Mouse (Mus musculus) liver, embryonic 11.5 days (tissue): ENCODE measurements around the gene Sorl1. TPM values are rescaled to one million over a fixed set of nuclear protein-coding genes. Genes with fewer than 3 reads are reported as not detected.

Experiments
- ATAC-seq: fragments of 200-750 bp; cut with Nextera tagmentation; replicated peaks from 2 replicates; pipeline ENCODE4 v1.8.0; 2017; ENCODE audit warnings: moderate number of reproducible peaks, mild to moderate bottlenecking, moderate TSS enrichment, moderate library complexity; ENCODE audit not compliant: low FRiP score
- DNase-seq: peaks from one replicate; pipeline ENCODE4 v3.0.0-alpha.2; 2017; ENCODE audit warnings: low spot score
- H3K27ac ChIP-seq: fragments of 300-500 bp; sonication (generic); 2 replicates; pipeline ENCODE4 v1.5.1; 2014; ENCODE audit warnings: mild to moderate bottlenecking, low read depth, low read length, control low read depth
- H3K27me3 ChIP-seq: fragments of 300-500 bp; sonication (generic); replicated peaks from 2 replicates; pipeline ENCODE4 v1.6.1; 2014; ENCODE audit warnings: low read length, mixed read lengths; ENCODE audit not compliant: control insufficient read depth, insufficient read depth
- H3K36me3 ChIP-seq: fragments of 300-500 bp; sonication (generic); 2 replicates; pipeline ENCODE4 v1.6.1; 2014; ENCODE audit warnings: mild to moderate bottlenecking, low read length, moderate library complexity, mixed read lengths; ENCODE audit not compliant: control insufficient read depth, insufficient read depth
- H3K4me1 ChIP-seq: fragments of 300-500 bp; sonication (generic); replicated peaks from 2 replicates; pipeline ENCODE4 v1.6.1; 2014; ENCODE audit warnings: low read length, mixed read lengths; ENCODE audit not compliant: control insufficient read depth, insufficient read depth
- H3K4me2 ChIP-seq: fragments of 300-500 bp; sonication (generic); 2 replicates; pipeline ENCODE4 v1.6.1; 2014; ENCODE audit warnings: mild to moderate bottlenecking, control low read depth, moderate library complexity
- H3K4me3 ChIP-seq: fragments of 300-500 bp; sonication (generic); 2 replicates; pipeline ENCODE4 v1.5.1; 2014; ENCODE audit warnings: low read depth, low read length, control low read depth
- H3K9ac ChIP-seq: fragments of 300-500 bp; sonication (generic); 2 replicates; pipeline ENCODE4 v1.6.1; 2014; ENCODE audit warnings: low read depth, low read length, control low read depth
- H3K9me3 ChIP-seq: fragments of 300-500 bp; sonication (generic); 2 replicates; pipeline ENCODE4 v1.6.1; 2016; ENCODE audit warnings: low read length, inconsistent platforms, mixed read lengths; ENCODE audit not compliant: control insufficient read depth
- WGBS: fragments of 180-500 bp; shearing (Covaris S2); extraction: QIAGEN DNeasy Blood & Tissue Kit; methylation state at CpG from one replicate; pipeline ENCODE4 v1.1.7; 2014; 5-methylcytosine and 5-hydroxymethylcytosine counted together
- polyA plus RNA-seq: library from polyadenylated mRNA; unstranded; fragments of >200 nt; fragmentation: Nextera tagmentation; extraction: Ambion mirVana; gene quantifications from 2 replicates; pipeline ENCODE4 v1.2.1, GENCODE M21; 2014

Sorl1 gene
- polyA plus RNA-seq, 1 experiment from 2014 or later: 1.8 TPM

DNA sequence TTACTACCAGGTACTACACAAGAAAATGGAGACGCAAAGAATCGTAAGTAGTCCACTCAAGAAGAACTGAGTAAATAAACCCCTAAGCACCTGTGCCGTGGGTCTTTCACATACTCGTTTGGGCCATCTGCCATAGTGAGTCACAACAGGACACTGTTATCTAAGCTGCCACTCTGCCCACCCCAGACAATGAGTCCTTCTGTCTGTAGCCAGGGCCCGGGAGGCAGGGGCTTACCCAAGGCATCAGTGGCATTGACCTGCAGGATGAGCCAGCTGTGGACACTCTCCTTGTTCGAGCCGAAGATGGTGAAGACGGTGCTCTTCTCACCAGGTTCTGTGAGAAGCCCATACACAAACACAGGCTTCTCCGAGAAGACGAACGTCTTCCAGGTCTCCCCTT, 77.8 kb downstream of the Sorl1 start:
- no peaks in the 10 kb centered on the region for H3K4me1 ChIP-seq
- no peaks in the 10 kb centered on the region for H3K9me3 ChIP-seq
- no peaks in the 10 kb centered on the region for H3K27me3 ChIP-seq
- no peaks in the 10 kb centered on the region for H3K36me3 ChIP-seq
- H3K9ac ChIP-seq: no peak overlapping the region
- ATAC-seq: no peak
- no peak overlapping the region for H3K4me3 ChIP-seq
- no peak overlapping the region for H3K4me2 ChIP-seq
- no peak for DNase-seq
- WGBS: 84% methylated on average over 11 of the region's 11 CpGs
- H3K27ac ChIP-seq: no peak overlapping the region

DNA sequence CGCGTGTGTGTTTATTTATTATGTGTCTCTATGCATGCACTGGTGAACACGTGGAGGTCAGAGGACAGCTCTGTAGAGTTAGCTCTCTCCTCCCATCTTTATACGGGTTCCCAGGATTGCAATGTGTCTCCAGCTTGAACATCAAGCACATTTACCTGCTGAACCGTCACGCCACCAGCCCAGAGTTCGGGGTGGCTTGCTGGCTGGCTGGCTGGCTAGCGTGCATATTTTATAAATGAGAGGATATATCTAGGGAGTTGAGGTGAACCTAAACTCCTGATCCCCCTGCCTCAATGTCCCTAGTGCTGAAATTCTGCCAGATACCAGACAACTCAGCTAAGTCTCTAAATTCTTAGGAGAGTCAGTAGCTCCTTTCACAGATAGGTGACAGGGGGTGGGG, 79.4 kb downstream of the Sorl1 start:
- no peak for DNase-seq
- Histone ChIP-seq H3K27ac (no peak overlapping the region), H3K4me2 (no peak overlapping the region), H3K27me3 (no peaks in the 10 kb centered on the region), H3K4me1 (no peaks in the 10 kb centered on the region), H3K36me3 (no peaks in the 10 kb centered on the region), H3K9ac (no peak overlapping the region), H3K9me3 (no peaks in the 10 kb centered on the region), H3K4me3 (no peak overlapping the region)
- 90% methylated on average over 8 of the region's 8 CpGs for WGBS
- no peak for ATAC-seq

DNA sequence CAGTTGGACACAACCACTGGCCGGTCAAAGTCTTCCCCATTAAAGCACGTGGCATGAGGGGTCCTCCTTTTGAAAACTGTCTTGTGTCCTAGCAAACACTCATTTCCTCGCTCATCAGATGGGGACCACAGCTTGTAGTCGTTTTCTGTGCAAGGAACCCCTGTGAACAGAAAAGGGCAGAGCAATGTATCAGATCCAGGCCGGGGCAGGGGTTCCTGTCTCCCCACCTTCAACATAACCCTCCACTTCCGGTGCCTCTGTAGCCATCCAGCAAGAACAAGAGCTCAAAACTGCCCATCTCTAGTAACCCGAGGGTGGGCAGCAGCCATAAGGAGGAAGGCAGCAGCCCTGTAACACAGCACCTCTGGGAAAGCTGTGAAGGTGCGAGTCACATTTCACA, 80.2 kb downstream of the Sorl1 start:
- Histone ChIP-seq H3K27me3 (no peaks in the 10 kb centered on the region), H3K36me3 (no peaks in the 10 kb centered on the region), H3K4me2 (no peak overlapping the region), H3K9ac (no peak overlapping the region), H3K4me1 (no peaks in the 10 kb centered on the region), H3K27ac (no peak overlapping the region), H3K9me3 (no peaks in the 10 kb centered on the region), H3K4me3 (no peak overlapping the region)
- WGBS: 84% methylated on average over 8 of the region's 8 CpGs
- DNase-seq (no peak), ATAC-seq (no peak)

DNA sequence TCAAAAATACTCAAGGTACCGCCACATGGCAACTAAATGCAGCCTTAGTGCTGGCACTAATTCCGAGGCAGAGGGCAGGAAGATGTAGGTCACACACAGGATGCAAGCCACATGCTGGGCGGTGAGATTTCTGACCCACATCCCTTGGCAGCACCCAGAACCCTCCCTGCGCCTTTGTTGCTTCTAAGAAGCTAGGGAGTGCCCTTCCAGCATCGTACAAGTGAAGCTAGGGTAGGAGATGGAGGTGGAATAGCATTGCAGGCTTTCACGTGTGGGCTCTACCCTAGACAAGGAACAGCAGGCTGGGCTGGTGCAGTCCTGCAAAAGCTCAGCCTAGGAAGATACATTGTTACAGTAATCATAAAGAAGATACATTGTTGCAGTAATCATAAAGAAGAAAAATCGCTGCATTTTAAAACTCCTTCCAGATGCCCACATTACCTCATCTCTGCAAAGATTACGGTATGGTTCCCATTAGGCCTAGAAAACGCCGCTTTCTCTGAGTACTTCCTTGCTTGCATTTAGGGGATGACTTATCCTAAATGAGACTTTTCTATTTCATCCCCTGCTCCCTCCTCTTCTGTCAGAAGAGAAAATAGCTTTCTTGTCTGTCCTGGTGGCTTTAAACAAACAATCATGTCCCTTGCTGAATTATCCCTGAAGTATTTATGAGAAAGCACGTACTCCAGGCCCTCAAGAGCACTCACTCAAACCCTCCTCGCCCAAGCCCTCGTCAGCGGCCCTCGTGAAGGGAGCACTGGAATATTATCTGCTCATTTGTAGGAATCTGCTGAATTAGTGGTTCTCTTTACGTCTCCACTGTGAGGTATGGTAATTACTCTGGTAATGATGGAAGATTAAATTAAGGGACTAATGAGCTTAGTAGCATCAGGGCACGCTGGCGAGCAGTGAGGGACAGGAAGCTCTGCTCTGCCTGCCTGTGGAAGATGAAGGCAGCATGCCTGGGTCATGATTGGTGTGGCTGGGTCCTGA, 84.8 kb downstream of the Sorl1 start:
- DNase-seq (no peak), ATAC-seq (no peak)
- no peak overlapping the region for H3K4me2 ChIP-seq
- H3K27me3 ChIP-seq: no peaks in the 10 kb centered on the region
- no peaks in the 10 kb centered on the region for H3K36me3 ChIP-seq
- H3K27ac ChIP-seq: no peak overlapping the region
- no peak overlapping the region for H3K4me3 ChIP-seq
- no peaks in the 10 kb centered on the region for H3K9me3 ChIP-seq
- H3K4me1 ChIP-seq: no peaks in the 10 kb centered on the region
- WGBS: 68% methylated on average over 18 of the region's 18 CpGs
- H3K9ac ChIP-seq: no peak overlapping the region

DNA sequence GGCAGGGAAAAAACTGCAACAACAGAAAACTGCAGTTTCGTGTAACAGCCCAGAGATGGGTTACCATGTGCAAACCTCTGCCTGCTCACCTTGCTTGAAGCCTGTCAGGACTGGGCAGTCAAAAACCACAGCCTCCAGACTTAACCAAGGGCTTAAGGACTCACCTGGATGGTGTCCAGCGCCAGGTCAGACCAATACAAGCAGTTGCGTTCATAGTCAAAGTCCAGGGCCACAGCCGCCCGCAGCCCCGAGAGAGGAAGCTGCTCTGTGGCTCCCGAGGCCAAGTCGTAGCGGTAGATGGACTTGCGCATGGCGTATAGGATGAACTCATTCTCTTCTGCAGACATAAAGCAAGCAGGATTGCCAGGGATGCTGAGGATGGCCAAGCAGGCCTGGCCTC, 87.2 kb downstream of the Sorl1 start:
- Histone ChIP-seq H3K4me1 (no peaks in the 10 kb centered on the region), H3K9me3 (no peaks in the 10 kb centered on the region), H3K9ac (no peak overlapping the region), H3K27me3 (no peaks in the 10 kb centered on the region), H3K36me3 (no peaks in the 10 kb centered on the region), H3K27ac (no peak overlapping the region), H3K4me2 (no peak overlapping the region), H3K4me3 (no peak overlapping the region)
- no peak for ATAC-seq
- WGBS: 89% methylated on average over 11 of the region's 11 CpGs
- no peak for DNase-seq

DNA sequence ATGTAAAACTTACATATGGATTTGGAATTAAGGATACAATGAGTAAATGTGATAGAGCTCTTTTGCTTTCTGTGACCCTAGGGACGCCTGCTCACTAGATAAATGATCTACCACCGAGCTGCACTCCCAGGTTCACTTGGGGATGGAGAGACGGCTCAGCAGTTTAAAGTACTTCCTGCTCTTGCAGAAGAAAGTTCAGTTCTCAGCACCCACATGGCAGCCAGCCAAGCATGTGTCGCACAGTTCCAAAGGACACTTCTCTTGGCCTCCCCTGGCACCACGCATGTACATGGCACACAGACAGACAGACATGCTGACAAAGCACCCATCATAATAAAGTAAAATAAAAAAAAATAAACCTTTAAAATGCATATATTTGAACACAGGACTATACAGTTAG, 88.1 kb downstream of the Sorl1 start:
- Histone ChIP-seq H3K27ac (no peak overlapping the region), H3K36me3 (no peaks in the 10 kb centered on the region), H3K4me3 (no peak overlapping the region), H3K4me1 (no peaks in the 10 kb centered on the region), H3K4me2 (no peak overlapping the region), H3K9me3 (no peaks in the 10 kb centered on the region), H3K27me3 (no peaks in the 10 kb centered on the region), H3K9ac (no peak overlapping the region)
- ATAC-seq (no peak), DNase-seq (no peak)
- 57% methylated on average over 5 of the region's 5 CpGs for WGBS

DNA sequence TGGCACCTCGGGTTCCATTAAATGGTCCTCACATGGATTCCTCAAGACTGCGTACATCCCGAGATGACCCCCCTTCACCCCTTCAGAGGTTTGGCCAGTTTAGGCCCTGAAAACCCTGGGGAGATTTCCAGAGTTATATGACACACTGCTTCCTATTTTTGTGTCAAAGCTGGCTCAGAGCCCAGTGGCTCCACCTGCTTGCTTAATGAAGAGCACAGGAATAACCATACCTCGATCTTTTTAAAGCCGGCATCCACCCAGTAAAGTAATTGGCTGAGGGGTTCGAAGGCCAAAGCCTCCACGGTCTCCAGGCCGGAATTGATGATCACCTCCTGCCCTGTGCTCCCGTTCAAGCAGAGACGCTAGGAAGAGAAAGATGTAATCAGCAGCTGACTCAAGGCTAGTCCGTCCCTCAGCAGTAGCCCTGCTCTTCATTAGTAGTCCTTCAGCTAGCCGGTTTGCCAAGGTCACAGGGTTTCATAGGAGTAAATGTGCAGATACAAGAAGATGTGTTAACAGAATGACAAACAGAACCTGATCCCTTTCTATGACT, 88.8 kb downstream of the Sorl1 start:
- H3K36me3 ChIP-seq: no peaks in the 10 kb centered on the region
- no peak overlapping the region for H3K27ac ChIP-seq
- no peaks in the 10 kb centered on the region for H3K9me3 ChIP-seq
- H3K4me3 ChIP-seq: no peak overlapping the region
- ATAC-seq: no peak
- no peaks in the 10 kb centered on the region for H3K4me1 ChIP-seq
- 75% methylated on average over 12 of the region's 12 CpGs for WGBS
- H3K27me3 ChIP-seq: no peaks in the 10 kb centered on the region
- H3K9ac ChIP-seq: no peak overlapping the region
- DNase-seq: no peak
- no peak overlapping the region for H3K4me2 ChIP-seq

DNA sequence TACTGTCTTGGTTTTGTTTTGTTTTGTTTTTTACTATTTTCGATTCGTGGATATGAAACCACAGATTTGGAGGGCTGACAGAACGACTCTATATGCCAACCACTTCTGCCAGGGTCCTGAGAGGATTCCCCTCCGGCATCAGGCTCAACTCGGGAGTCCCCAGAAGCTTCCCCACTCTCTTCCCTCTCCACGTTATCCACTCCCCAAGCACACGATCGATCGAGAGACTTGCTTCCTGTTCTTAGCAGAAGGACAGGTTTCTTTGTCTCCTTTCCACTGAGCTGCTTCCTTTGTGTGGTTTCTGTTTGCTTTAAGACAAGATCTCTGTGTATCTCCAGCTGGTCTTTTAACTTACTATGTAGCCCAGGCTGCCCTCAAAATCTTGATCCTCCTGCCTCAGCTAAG, 90.0 kb downstream of the Sorl1 start:
- no peaks in the 10 kb centered on the region for H3K9me3 ChIP-seq
- H3K4me1 ChIP-seq: no peaks in the 10 kb centered on the region
- no peak overlapping the region for H3K4me3 ChIP-seq
- H3K27ac ChIP-seq: no peak overlapping the region
- WGBS: 49% methylated on average over 9 of the region's 9 CpGs
- DNase-seq: no peak
- no peaks in the 10 kb centered on the region for H3K36me3 ChIP-seq
- H3K27me3 ChIP-seq: no peaks in the 10 kb centered on the region
- ATAC-seq: no peak
- H3K4me2 ChIP-seq: no peak overlapping the region
- no peak overlapping the region for H3K9ac ChIP-seq
